Comparison of ENCODE assay signal across 27 mouse cellular contexts in the genomic region with DNA sequence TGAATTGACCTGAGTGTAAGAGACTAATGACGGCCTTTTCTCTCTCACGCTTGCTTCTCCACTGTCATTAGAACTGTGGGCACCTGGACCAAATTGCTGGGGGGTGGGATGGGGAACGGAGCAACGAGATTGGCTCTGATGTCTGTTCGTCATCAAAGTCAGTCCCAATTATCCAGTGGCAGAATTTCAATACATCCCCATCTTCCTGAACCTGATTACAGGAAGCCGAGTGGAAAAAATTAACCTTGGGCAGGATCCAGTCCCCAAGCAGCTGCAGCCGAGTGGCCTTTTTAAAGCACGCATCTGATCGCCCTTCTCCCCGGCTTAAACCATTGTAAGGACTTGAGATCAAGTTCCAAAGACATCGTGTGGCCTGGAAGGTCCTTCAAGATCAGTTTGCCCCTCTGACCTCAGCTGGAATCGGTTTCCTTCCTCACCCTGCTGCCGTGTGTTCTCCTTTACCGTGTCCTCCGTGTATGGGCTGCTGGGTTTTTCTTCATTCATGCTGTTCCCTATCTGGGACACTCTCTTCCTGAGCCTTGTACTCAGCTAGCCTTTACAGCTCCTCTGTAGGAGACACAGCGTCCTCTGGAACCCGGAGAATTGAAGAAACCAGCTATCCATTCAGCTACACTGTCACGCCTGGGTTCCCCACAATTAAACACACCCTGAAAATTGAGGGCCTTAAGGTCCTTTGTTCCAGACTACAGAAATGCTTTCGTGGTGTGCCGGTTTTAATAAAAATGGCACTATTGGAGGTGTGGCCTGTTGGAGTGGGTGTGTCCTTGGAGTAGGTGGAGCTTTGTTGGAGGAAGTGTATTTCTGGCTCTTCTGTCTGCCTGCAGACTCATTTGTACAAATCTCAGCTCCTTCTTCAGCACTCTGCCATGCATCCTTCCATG.
A peak's percentile ranks its signal among the peaks of the same experiment; 100 is the strongest.
DNase-seq lines count a peak whose midpoint lies in the region; ATAC-seq and TF ChIP-seq lines count a peak whose summit lies in the region.
"Had no signal": no experiment of that assay in that cellular context is flagged by ENCODE, and none has a peak within 500 bp of the region (broad histone marks: within the 10 kb centered on the region; RNA-seq: fewer than 3 reads in every experiment).

No protein-coding gene starts in this region.

- no peak for ATAC-seq in stomach, postnatal 0 days (ENCODE audit: low FRiP score, low TSS enrichment)
- ATAC-seq: liver, postnatal 0 days; lung, postnatal 0 days; Patski had no signal

- H3K9me3 ChIP-seq in E14TG2a.4 (ENCODE audit: low read length) = no peaks in the 10 kb centered on the region
- H3K9me3 ChIP-seq in stomach, postnatal 0 days (ENCODE audit: control insufficient read depth, low read length) = no peaks in the 10 kb centered on the region
- H3K9me3 ChIP-seq: embryonic facial prominence, embryonic 12.5 days; forebrain, embryonic 12.5 days; heart, embryonic 15.5 days; midbrain, embryonic 10.5 days; neural tube, embryonic 15.5 days had no signal

- no peak overlapping the region for H3K9ac ChIP-seq in stomach, postnatal 0 days (ENCODE audit: low read length)
- H3K9ac ChIP-seq: embryonic facial prominence, embryonic 12.5 days; forebrain, embryonic 12.5 days; heart, embryonic 15.5 days; hindbrain, embryonic 14.5 days; limb, embryonic 12.5 days; liver, postnatal 0 days; neural tube, embryonic 15.5 days had no signal

- peak overlapping the region; percentile 37; the same call in 1 of the 2 replicates for H3K4me3 ChIP-seq in E14TG2a.4 (replicated peaks; ENCODE audit: low read length)
- H3K4me3 ChIP-seq in stomach, postnatal 0 days (ENCODE audit: low read depth, low read length) = no peak overlapping the region
- H3K4me3 ChIP-seq: embryonic facial prominence, embryonic 12.5 days; erythroblast, embryonic 14.5 days; forebrain, embryonic 12.5 days; gastrocnemius, adult 2 months; heart, embryonic 15.5 days; limb, embryonic 12.5 days; midbrain, embryonic 10.5 days; neural tube, embryonic 15.5 days had no signal

- TF ChIP-seq CTCF in E14TG2a.4 (conservative IDR thresholded peaks at IDR 0.05; ENCODE audit: low read length) = no peak
- TF ChIP-seq CTCF in brain, embryonic 14.5 days (IDR thresholded peaks at IDR 0.05; ENCODE audit: borderline replicate concordance, extremely low read depth, insufficient read depth, insufficient read length) = no peak
- no peak for TF ChIP-seq CTCF in stomach, postnatal 0 days (IDR thresholded peaks at IDR 0.05; ENCODE audit: low read depth)

- H3K27ac ChIP-seq in stomach, postnatal 0 days (replicated peaks) = no peak overlapping the region
- H3K27ac ChIP-seq: embryonic facial prominence, embryonic 12.5 days; forebrain, embryonic 12.5 days; gastrocnemius, adult 2 months; heart, embryonic 15.5 days; hindbrain, embryonic 14.5 days; limb, embryonic 12.5 days; macrophage; midbrain, embryonic 10.5 days; neural tube, embryonic 15.5 days had no signal

- H3K4me1 ChIP-seq in E14TG2a.4 (replicated peaks; ENCODE audit: low read depth, low read length) = peaks cover 40% of the 10 kb centered on the region
- H3K4me1 ChIP-seq in stomach, postnatal 0 days (replicated peaks; ENCODE audit: control insufficient read depth, insufficient read depth) = no peaks in the 10 kb centered on the region
- H3K4me1 ChIP-seq: embryonic facial prominence, embryonic 12.5 days; forebrain, embryonic 12.5 days; heart, embryonic 15.5 days; limb, embryonic 12.5 days; neural tube, embryonic 15.5 days had no signal

- H3K4me2 ChIP-seq in stomach, postnatal 0 days (replicated peaks; ENCODE audit: low read depth) = no peak overlapping the region
- H3K4me2 ChIP-seq: embryonic facial prominence, embryonic 12.5 days; forebrain, embryonic 12.5 days; heart, embryonic 15.5 days; hindbrain, embryonic 14.5 days; limb, embryonic 12.5 days; liver, embryonic 11.5 days; neural tube, embryonic 15.5 days had no signal

- H3K36me3 ChIP-seq in E14TG2a.4 (ENCODE audit: insufficient read depth, low read length) = no peaks in the 10 kb centered on the region
- H3K36me3 ChIP-seq in stomach, postnatal 0 days (ENCODE audit: control insufficient read depth, insufficient read depth, low read length) = no peaks in the 10 kb centered on the region
- H3K36me3 ChIP-seq: embryonic facial prominence, embryonic 12.5 days; forebrain, embryonic 12.5 days; heart, embryonic 15.5 days; limb, embryonic 12.5 days; midbrain, embryonic 10.5 days; neural tube, embryonic 15.5 days had no signal

- 86% methylated on average over 20 of the region's 20 CpGs for WGBS in stomach, postnatal 0 days

- H3K27me3 ChIP-seq in E14TG2a.4 (ENCODE audit: insufficient read depth, low read length) = peaks cover 2% of the 10 kb centered on the region; the same call in 1 of the 2 replicates
- no peaks in the 10 kb centered on the region for H3K27me3 ChIP-seq in stomach, postnatal 0 days (ENCODE audit: control insufficient read depth, insufficient read depth, low read length)
- H3K27me3 ChIP-seq: embryonic facial prominence, embryonic 12.5 days; forebrain, embryonic 12.5 days; heart, embryonic 15.5 days; limb, embryonic 12.5 days; neural tube, embryonic 15.5 days; Patski had no signal

- TF ChIP-seq POLR2A in brain, embryonic 14.5 days (IDR thresholded peaks at IDR 0.05; ENCODE audit: borderline replicate concordance, extremely low read depth, insufficient read depth, insufficient read length, poor library complexity, severe bottlenecking) = no peak

- no peak for TF ChIP-seq EP300 in stomach, postnatal 0 days (optimal IDR thresholded peaks at IDR 0.05)

- DNase-seq in adrenal gland, adult 8-10 months = peak; percentile 9
- DNase-seq in adrenal gland, postnatal 10 days = no peak
- peak; percentile 16 for DNase-seq in embryo, embryonic 10.5 days (ENCODE audit: low spot score)
- DNase-seq in embryo, embryonic 11 days = no peak
- DNase-seq in brain, embryonic 14.5 days (ENCODE audit: low read depth) = peak; percentile 46
- no peak for DNase-seq in T-cell, adult 2 months (ENCODE audit: low spot score)
- DNase-seq in stomach, postnatal 0 days (ENCODE audit: low spot score) = no peak
- DNase-seq: cerebellum, adult 9-11 months; gastrocnemius, adult 2 months; heart, postnatal 36 days; kidney, adult 2 months; kidney, postnatal 10 days; liver, postnatal 0 days; thymus, postnatal 14 days had no signal

Comparison
In these comparisons a context has a peak if more than half of its experiments do, and no peak if none do; other contexts are left out.
1. DNase-seq: peak in adrenal gland, adult 8-10 months (single experiment), embryo, embryonic 10.5 days (single experiment) and brain, embryonic 14.5 days (single experiment); none in adrenal gland, postnatal 10 days (single experiment), embryo, embryonic 11 days (single experiment), T-cell, adult 2 months (single experiment) and stomach, postnatal 0 days (single experiment).